ENCODE assay signal across 8 mouse cellular contexts in genomic region chr9:90162243-90162925, GRCm38 (mm10). TPM values are rescaled to one million over a fixed set of nuclear protein-coding genes. Genes with fewer than 3 reads are reported as not detected.
DNase-seq lines count a peak whose midpoint lies in the region; ATAC-seq and TF ChIP-seq lines count a peak whose summit lies in the region.

No protein-coding gene starts in this region.

- 8% methylated on average over 28 of the region's 29 CpGs for WGBS in intestine, embryonic 14.5 days
- 11% methylated on average over 24 of the region's 29 CpGs for WGBS in liver, embryonic 16.5 days (ENCODE audit: insufficient replicate concordance)
- 3% methylated on average over 20 of the region's 29 CpGs for whole genome bisulfite sequencing in neural tube, embryonic 13.5 days

- ATAC-seq in intestine, embryonic 14.5 days (replicated peaks; ENCODE audit: low FRiP score, low TSS enrichment, low read depth): peak; percentile 91
- ATAC-seq in liver, embryonic 16.5 days (ENCODE audit: low read depth): peak; percentile 73
- peak; percentile 66 for ATAC-seq in neural tube, embryonic 13.5 days (ENCODE audit: low read depth)

- H3K4me1 ChIP-seq in ES-E14 (ENCODE audit: control insufficient read depth in 2 of 2, insufficient read depth in 2 of 2, low read length in 2 of 2, poor library complexity in 1 of 2): 0 out of 4 replicates have a peak, but pooled peaks cover 0 to 2% of the 10 kb centered on the region in 2 experiments
- peaks cover 8% of the 10 kb centered on the region; the same call in 1 of the 2 replicates for H3K4me1 ChIP-seq in intestine, embryonic 14.5 days (replicated peaks; ENCODE audit: control insufficient read depth, insufficient read depth, low read length)
- H3K4me1 ChIP-seq in liver, embryonic 16.5 days (ENCODE audit: control insufficient read depth, low read depth, low read length): no peaks in the 10 kb centered on the region; the same call in 1 of the 2 replicates
- peaks cover 38% of the 10 kb centered on the region for H3K4me1 ChIP-seq in neural tube, embryonic 13.5 days (replicated peaks)

- H3K27ac ChIP-seq in ES-E14 (ENCODE audit: insufficient read depth, low read depth, low read length, poor library complexity, severe bottlenecking): no peak overlapping the region
- H3K27ac ChIP-seq in intestine, embryonic 14.5 days (ENCODE audit: low read depth): peak overlapping the region; percentile 82; the same call in 1 of the 2 replicates
- H3K27ac ChIP-seq in liver, embryonic 16.5 days (ENCODE audit: low read length): no peak overlapping the region
- H3K27ac ChIP-seq in neural tube, embryonic 13.5 days (replicated peaks): peak overlapping the region; percentile 75

- peak overlapping the region; percentile 87 for H3K4me2 ChIP-seq in intestine, embryonic 14.5 days (ENCODE audit: low read length)
- peak overlapping the region; percentile 78 for H3K4me2 ChIP-seq in liver, embryonic 16.5 days (ENCODE audit: low read depth, low read length)
- peak overlapping the region; percentile 92 for H3K4me2 ChIP-seq in neural tube, embryonic 13.5 days

- no peaks in the 10 kb centered on the region for H3K36me3 ChIP-seq in ES-E14 (ENCODE audit: control insufficient read depth, insufficient read depth, low read length, poor library complexity, severe bottlenecking)
- H3K36me3 ChIP-seq in intestine, embryonic 14.5 days (ENCODE audit: control insufficient read depth, insufficient read depth, low read length): no peaks in the 10 kb centered on the region
- no peaks in the 10 kb centered on the region for H3K36me3 ChIP-seq in liver, embryonic 16.5 days (ENCODE audit: control insufficient read depth, insufficient read depth)
- no peaks in the 10 kb centered on the region for H3K36me3 ChIP-seq in neural tube, embryonic 13.5 days

- no peaks in the 10 kb centered on the region for H3K27me3 ChIP-seq in intestine, embryonic 14.5 days (replicated peaks; ENCODE audit: control insufficient read depth, insufficient read depth, low read length)
- H3K27me3 ChIP-seq in liver, embryonic 16.5 days (ENCODE audit: control insufficient read depth, insufficient read depth, low read depth, low read length): peaks cover 34% of the 10 kb centered on the region
- H3K27me3 ChIP-seq in neural tube, embryonic 13.5 days: no peaks in the 10 kb centered on the region

- peak overlapping the region; percentile 57 to 73 for H3K4me3 ChIP-seq in ES-E14 (ENCODE audit: insufficient read depth in 1 of 2, low read depth in 1 of 2, low read length in 2 of 2, poor library complexity in 1 of 2, severe bottlenecking in 1 of 2)
- peak overlapping the region; percentile 79 for H3K4me3 ChIP-seq in intestine, embryonic 14.5 days (ENCODE audit: low read depth, low read length)
- H3K4me3 ChIP-seq in liver, embryonic 16.5 days (ENCODE audit: low read depth, low read length): peak overlapping the region; percentile 59
- H3K4me3 ChIP-seq in neural tube, embryonic 13.5 days: peak overlapping the region; percentile 84

- no peak overlapping the region for H3K9ac ChIP-seq in ES-E14 (ENCODE audit: insufficient read depth, low read depth, low read length, poor library complexity, severe bottlenecking)
- peak overlapping the region; percentile 76 for H3K9ac ChIP-seq in intestine, embryonic 14.5 days (ENCODE audit: low read length)
- H3K9ac ChIP-seq in liver, embryonic 16.5 days (ENCODE audit: low read depth, low read length): no peak overlapping the region
- H3K9ac ChIP-seq in neural tube, embryonic 13.5 days: peak overlapping the region; percentile 84

- DNase-seq in ES-E14 (ENCODE audit: low read depth, low spot score): peak; percentile 65
- peak; percentile 44 for DNase-seq in c-Kit-positive CD71-negative TER-119-negative erythroid progenitor cells, embryonic 14.5 days (ENCODE audit: low read depth)
- peak; percentile 73 for DNase-seq in gastrocnemius, postnatal 25 days
- peak; percentile 60 for DNase-seq in intestine, embryonic 14.5 days (ENCODE audit: low spot score)
- peak; percentile 71 for DNase-seq in thymus, postnatal 4 days
- no peak for DNase-seq in left cerebral cortex, adult 8-10 months (ENCODE audit: low spot score in 2 of 2)

- in situ Hi-C loops in ES-E14 (cut with MboI; ENCODE audit: low sequenced_read_pairs in 2 of 2, unreplicated experiment in 2 of 2): no loop called here

- no peaks in the 10 kb centered on the region for H3K9me3 ChIP-seq in ES-E14 (ENCODE audit: control insufficient read depth, insufficient read depth, low read depth, low read length)
- H3K9me3 ChIP-seq in intestine, embryonic 14.5 days (ENCODE audit: control insufficient read depth, low read length): 0 out of 2 replicates have a peak, but pooled peaks cover 5% of the 10 kb centered on the region
- no peaks in the 10 kb centered on the region for H3K9me3 ChIP-seq in liver, embryonic 16.5 days (replicated peaks; ENCODE audit: control insufficient read depth, low read length)
- H3K9me3 ChIP-seq in neural tube, embryonic 13.5 days: peaks cover 2% of the 10 kb centered on the region; the same call in 1 of the 2 replicates

TF ChIP-seq in ES-E14, 5 proteins besides CTCF, POLR2A, EP300 and RAD21:
- TF ChIP-seq ZC3H11A (IDR thresholded peaks at IDR 0.05; ENCODE audit: borderline replicate concordance, low read depth, low read length): no peak
- TF ChIP-seq CHD2 (IDR thresholded peaks at IDR 0.05; ENCODE audit: low read depth, low read length): no peak
- TF ChIP-seq ZNF384 (IDR thresholded peaks at IDR 0.05; ENCODE audit: low read depth, low read length): peak; percentile 57
- TF ChIP-seq HCFC1 (IDR thresholded peaks at IDR 0.05; ENCODE audit: borderline replicate concordance, insufficient read depth, low read length): no peak

RNA-seq across cellular contexts. Expression of gene Adamts7, which starts 0.5 kb away (rescaled TPM):
- total RNA-seq in ES-E14 (2012; rRNA removed): 9.5 and 11.7 TPM in 2 replicates
- total RNA-seq in gastrocnemius, postnatal 25 days (2021): 1 to 10 TPM in 1 of 2 experiments, under 1 TPM in 1; 0.67 to 1.5 TPM
- polyA plus RNA-seq in intestine, embryonic 14.5 days (2014; fragmentation: Nextera tagmentation; extraction: Ambion mirVana): 18.7 and 20.7 TPM in 2 replicates
- polyA plus RNA-seq in liver, embryonic 16.5 days (2015; fragmentation: Nextera tagmentation; extraction: Ambion mirVana): 0.89 and 0.90 TPM in 2 replicates
- polyA plus RNA-seq in neural tube, embryonic 13.5 days (2015; fragmentation: Nextera tagmentation; extraction: Ambion mirVana): 11.2 and 13.2 TPM in 2 replicates
- under 1 TPM; 0.09 to 0.46 (median 0.31) TPM for total RNA-seq in left cerebral cortex, adult 8-10 months (2022)

RNA-seq across cellular contexts. Expression of gene Morf4l1, which starts 47.8 kb away (rescaled TPM):
- 139 and 201 TPM in 2 replicates for total RNA-seq in ES-E14 (2012; rRNA removed)
- 100 to 1,000 TPM; 154 to 171 TPM for total RNA-seq in gastrocnemius, postnatal 25 days (2021)
- 414 and 456 TPM in 2 replicates for polyA plus RNA-seq in intestine, embryonic 14.5 days (2014; fragmentation: Nextera tagmentation; extraction: Ambion mirVana)
- polyA plus RNA-seq in liver, embryonic 16.5 days (2015; fragmentation: Nextera tagmentation; extraction: Ambion mirVana): 103 and 110 TPM in 2 replicates
- 519 and 526 TPM in 2 replicates for polyA plus RNA-seq in neural tube, embryonic 13.5 days (2015; fragmentation: Nextera tagmentation; extraction: Ambion mirVana)
- total RNA-seq in left cerebral cortex, adult 8-10 months (2022): 100 to 1,000 TPM; 436 to 462 (median 449) TPM

Comparison
In these comparisons a context has a peak if more than half of its experiments do, and no peak if none do; other contexts are left out.
1. DNase-seq: peak in ES-E14 (single experiment), c-Kit-positive CD71-negative TER-119-negative erythroid progenitor cells, embryonic 14.5 days (single experiment), gastrocnemius, postnatal 25 days (single experiment), intestine, embryonic 14.5 days (single experiment) and thymus, postnatal 4 days (single experiment); none in left cerebral cortex, adult 8-10 months (0 of 2).
2. H3K27ac ChIP-seq: peak in intestine, embryonic 14.5 days (single experiment) and neural tube, embryonic 13.5 days (single experiment); none in ES-E14 (single experiment) and liver, embryonic 16.5 days (single experiment).
3. H3K9ac ChIP-seq: peak in intestine, embryonic 14.5 days (single experiment) and neural tube, embryonic 13.5 days (single experiment); none in ES-E14 (single experiment) and liver, embryonic 16.5 days (single experiment).
4. Peak in every context shown above with its lines, with median percentiles within 50 percentile points of each other: H3K4me3 ChIP-seq, ATAC-seq and H3K4me2 ChIP-seq.